Mouse (Mus musculus): ENCODE results near the gene Myo6.

DNA sequence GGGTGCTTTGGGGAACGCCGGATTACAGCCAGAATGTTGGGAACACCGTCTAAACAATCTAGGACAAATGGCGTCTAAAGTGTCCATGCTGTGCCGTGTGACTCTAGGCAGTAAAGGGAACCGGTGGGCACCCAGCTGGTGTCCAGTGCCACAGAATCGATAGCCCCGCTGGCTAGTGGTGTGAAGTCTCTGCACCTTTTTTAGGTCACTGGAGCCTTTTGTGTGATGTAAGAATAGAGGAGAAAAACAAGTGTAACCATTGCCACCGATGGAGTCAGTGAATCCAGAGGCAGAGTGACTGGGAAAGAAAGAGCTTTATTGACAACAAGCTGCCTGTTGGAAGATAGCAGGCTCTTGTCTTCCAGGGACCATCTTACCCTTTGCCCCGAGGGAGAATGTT lies 44.6 kb downstream of the Myo6 start:
- TF ChIP-seq POLR2A (IDR thresholded peaks at IDR 0.05; ENCODE audit: borderline replicate concordance, control insufficient read depth, low read depth, low read length) = no peak
- no peak for TF ChIP-seq CTCF (IDR thresholded peaks at IDR 0.05; ENCODE audit: control insufficient read depth, insufficient read depth, low read length)
